Mouse (Mus musculus) thymus, adult 2 months (tissue): ENCODE measurements around the gene Rbm20.

Experiments
- CTCF ChIP-seq: fragments of 200-500 bp; IDR thresholded peaks from 2 replicates; pipeline ENCODE4 v1.5.1; 2012; ENCODE audit warnings: mild to moderate bottlenecking, control low read depth, low read length, moderate library complexity, borderline replicate concordance; ENCODE audit not compliant: control insufficient read depth, poor library complexity, insufficient read depth; ENCODE audit errors: extremely low read depth
- POLR2A ChIP-seq: fragments of 200-500 bp; IDR thresholded peaks from 2 replicates; pipeline ENCODE4 v1.6.1; 2012; ENCODE audit warnings: mild to moderate bottlenecking, low read length, control low read depth, moderate library complexity; ENCODE audit not compliant: control insufficient read depth, poor library complexity, insufficient read depth; ENCODE audit errors: extremely low read depth

DNA sequence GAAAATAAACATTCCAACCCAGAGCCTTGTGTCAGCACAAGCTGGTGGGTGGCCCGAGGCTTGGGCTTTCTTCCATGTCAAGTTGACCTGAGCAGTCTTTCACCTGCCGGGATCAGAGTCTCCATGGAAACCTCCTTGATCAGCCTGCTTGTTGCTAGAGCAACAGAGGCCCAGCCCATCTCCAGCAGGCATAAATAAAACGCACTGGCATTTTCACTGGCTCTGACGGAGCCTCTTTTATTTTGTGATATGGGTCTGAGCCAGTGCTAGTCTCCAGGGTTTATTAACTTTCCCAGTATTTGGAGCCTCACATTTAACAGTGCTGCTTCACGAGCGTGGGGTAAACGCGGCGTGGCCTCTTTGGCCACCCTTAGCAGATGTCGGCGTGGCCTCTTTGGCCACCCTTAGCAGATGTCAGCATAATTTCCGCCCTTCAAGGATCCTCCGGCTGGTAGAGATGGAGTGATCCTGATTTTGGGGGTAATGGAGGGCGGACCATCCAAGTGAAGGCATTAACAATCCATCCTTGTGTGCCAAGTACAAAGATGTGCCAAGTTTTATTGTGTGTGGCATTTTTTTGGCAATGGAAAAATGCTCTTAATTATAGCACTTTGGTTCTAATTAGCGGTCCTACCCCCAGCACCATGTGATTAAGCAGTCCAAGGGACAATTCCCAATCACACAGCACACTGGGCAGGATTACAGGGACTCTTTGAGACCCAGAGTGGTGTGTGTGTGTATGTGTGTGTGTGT is 175.8 kb downstream of the Rbm20 start:
- TF ChIP-seq POLR2A (no peak), CTCF (no peak)
